Mouse (Mus musculus): ENCODE results near the gene Ubn1. TPM values are rescaled to one million over a fixed set of nuclear protein-coding genes. Genes with fewer than 3 reads are reported as not detected.
A peak's percentile ranks its signal among the peaks of the same experiment; 100 is the strongest.

Gene Ubn1
- polyA plus RNA-seq, 1 experiment from 2014 or later: 7.6 TPM

- Histone ChIP-seq H3K4me3 (ENCODE audit: low read depth, low read length) (peak overlapping the region; percentile 98), H3K4me1 (ENCODE audit: control insufficient read depth, low read depth, low read length) (peaks cover 18% of the 10 kb centered on the region), H3K9me3 (replicated peaks; ENCODE audit: control insufficient read depth, low read length) (no peaks in the 10 kb centered on the region), H3K4me2 (ENCODE audit: low read depth, low read length) (peak overlapping the region; percentile 90), H3K27ac (ENCODE audit: low read length) (peak overlapping the region; percentile 99), H3K9ac (ENCODE audit: low read depth, low read length) (peak overlapping the region; percentile 98), H3K36me3 (ENCODE audit: control insufficient read depth, insufficient read depth) (peaks cover 25% of the 10 kb centered on the region), H3K27me3 (ENCODE audit: control insufficient read depth, insufficient read depth, low read depth, low read length) (no peaks in the 10 kb centered on the region)
- peak; percentile 59 for ATAC-seq (ENCODE audit: low read depth)
- WGBS (ENCODE audit: insufficient replicate concordance): under 1% methylated on average over 77 of the region's 78 CpGs
These were observed 624 bp downstream of the Ubn1 start for GRCm38 (mm10) chr16:5050251-5051110.

DNA sequence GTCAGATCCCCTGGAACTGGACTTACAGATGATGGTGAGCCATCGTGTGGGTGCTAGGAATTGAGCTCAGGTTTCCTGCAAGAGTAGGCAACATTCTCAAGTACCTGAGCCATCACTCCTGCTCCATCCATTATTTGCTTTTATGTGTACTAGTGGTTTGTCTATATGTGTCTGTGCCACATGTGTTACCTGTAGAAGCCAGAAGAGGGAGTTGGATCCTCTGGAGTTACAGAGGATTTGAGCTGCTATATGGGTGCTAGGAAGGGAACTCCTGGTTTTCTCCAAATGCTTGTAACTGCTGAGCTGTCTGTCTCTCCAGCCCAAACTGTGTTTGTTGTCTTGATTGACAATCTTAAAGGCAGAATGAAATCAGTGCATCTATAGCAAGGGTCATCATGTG, 8.3 kb downstream of the Ubn1 start:
- no peak overlapping the region for H3K9ac ChIP-seq (ENCODE audit: low read depth, low read length)
- 0 out of 2 replicates have a peak, but pooled peaks have one; percentile 30 for ATAC-seq (ENCODE audit: low read depth)
- H3K4me1 ChIP-seq (ENCODE audit: control insufficient read depth, low read depth, low read length): no peaks in the 10 kb centered on the region; the same call in 1 of the 2 replicates
- H3K4me2 ChIP-seq (ENCODE audit: low read depth, low read length): no peak overlapping the region
- no peak overlapping the region for H3K4me3 ChIP-seq (ENCODE audit: low read depth, low read length)
- peaks cover 39% of the 10 kb centered on the region for H3K36me3 ChIP-seq (ENCODE audit: control insufficient read depth, insufficient read depth)
- H3K27ac ChIP-seq (ENCODE audit: low read length): no peak overlapping the region
- 71% methylated on average over 1 of the region's 1 CpGs for WGBS (ENCODE audit: insufficient replicate concordance)
- H3K27me3 ChIP-seq (ENCODE audit: control insufficient read depth, insufficient read depth, low read depth, low read length): no peaks in the 10 kb centered on the region
- no peaks in the 10 kb centered on the region for H3K9me3 ChIP-seq (replicated peaks; ENCODE audit: control insufficient read depth, low read length)

DNA sequence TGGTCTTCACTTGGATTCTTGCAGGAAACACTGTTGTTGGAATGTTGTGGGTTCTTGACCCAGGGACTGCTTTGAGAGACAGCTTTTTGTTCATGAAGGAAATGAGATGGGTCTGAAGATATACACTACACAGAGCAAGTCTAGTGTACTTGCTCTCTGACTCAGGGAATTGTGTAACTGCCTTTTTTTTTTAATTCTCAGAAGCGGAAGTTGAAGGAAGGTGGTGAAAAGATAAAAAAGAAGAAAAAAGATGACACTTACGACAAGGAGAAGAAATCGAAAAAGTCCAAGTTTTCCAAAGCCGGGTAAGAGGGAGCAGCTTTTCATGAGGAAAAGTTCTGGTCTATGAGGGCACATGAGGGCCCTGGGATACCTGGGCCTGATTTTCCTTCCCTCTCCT, 13.6 kb downstream of the Ubn1 start:
- H3K9ac ChIP-seq (ENCODE audit: low read depth, low read length): no peak overlapping the region
- H3K27ac ChIP-seq (ENCODE audit: low read length): no peak overlapping the region
- WGBS (ENCODE audit: insufficient replicate concordance): 70% methylated on average over 4 of the region's 4 CpGs
- no peaks in the 10 kb centered on the region for H3K27me3 ChIP-seq (ENCODE audit: control insufficient read depth, insufficient read depth, low read depth, low read length)
- no peak overlapping the region for H3K4me3 ChIP-seq (ENCODE audit: low read depth, low read length)
- H3K36me3 ChIP-seq (ENCODE audit: control insufficient read depth, insufficient read depth): peaks cover 39% of the 10 kb centered on the region
- no peaks in the 10 kb centered on the region for H3K4me1 ChIP-seq (ENCODE audit: control insufficient read depth, low read depth, low read length)
- no peaks in the 10 kb centered on the region for H3K9me3 ChIP-seq (replicated peaks; ENCODE audit: control insufficient read depth, low read length)
- ATAC-seq (ENCODE audit: low read depth): no peak
- H3K4me2 ChIP-seq (ENCODE audit: low read depth, low read length): no peak overlapping the region

- Histone ChIP-seq H3K9me3 (replicated peaks; ENCODE audit: control insufficient read depth, low read length) (no peaks in the 10 kb centered on the region), H3K27ac (ENCODE audit: low read length) (no peak overlapping the region), H3K27me3 (ENCODE audit: control insufficient read depth, insufficient read depth, low read depth, low read length) (no peaks in the 10 kb centered on the region), H3K9ac (ENCODE audit: low read depth, low read length) (no peak overlapping the region), H3K36me3 (ENCODE audit: control insufficient read depth, insufficient read depth) (peaks cover 58% of the 10 kb centered on the region), H3K4me1 (ENCODE audit: control insufficient read depth, low read depth, low read length) (no peaks in the 10 kb centered on the region), H3K4me3 (ENCODE audit: low read depth, low read length) (no peak overlapping the region), H3K4me2 (ENCODE audit: low read depth, low read length) (no peak overlapping the region)
- ATAC-seq (ENCODE audit: low read depth): no peak
- 84% methylated on average over 3 of the region's 3 CpGs for WGBS (ENCODE audit: insufficient replicate concordance)
These were observed 20.5 kb downstream of the Ubn1 start for GRCm38 (mm10) chr16:5070321-5070720.

DNA sequence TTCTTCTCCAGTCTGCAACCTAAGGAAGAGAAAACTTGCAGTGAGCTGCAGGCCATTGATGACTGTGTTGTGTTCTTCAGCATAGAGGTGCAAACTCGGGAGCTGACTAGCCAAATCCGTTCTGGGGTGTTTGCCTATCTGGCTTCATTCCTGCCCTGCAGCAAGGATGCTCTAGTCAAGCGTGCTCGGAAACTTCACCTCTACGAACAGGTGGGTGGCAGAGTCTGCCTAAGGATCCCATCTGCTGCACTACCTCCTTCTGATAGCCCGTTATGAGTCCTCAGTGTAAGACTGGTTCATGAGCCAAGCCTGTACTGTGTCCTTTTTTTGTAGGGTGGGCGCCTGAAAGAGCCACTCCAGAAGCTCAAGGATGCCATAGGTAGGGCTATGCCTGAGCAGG, 22.1 kb downstream of the Ubn1 start:
- Histone ChIP-seq H3K36me3 (ENCODE audit: control insufficient read depth, insufficient read depth) (peaks cover 64% of the 10 kb centered on the region), H3K4me3 (ENCODE audit: low read depth, low read length) (no peak overlapping the region), H3K27me3 (ENCODE audit: control insufficient read depth, insufficient read depth, low read depth, low read length) (no peaks in the 10 kb centered on the region), H3K9me3 (replicated peaks; ENCODE audit: control insufficient read depth, low read length) (no peaks in the 10 kb centered on the region), H3K4me2 (ENCODE audit: low read depth, low read length) (no peak overlapping the region), H3K27ac (ENCODE audit: low read length) (no peak overlapping the region), H3K4me1 (ENCODE audit: control insufficient read depth, low read depth, low read length) (no peaks in the 10 kb centered on the region), H3K9ac (ENCODE audit: low read depth, low read length) (no peak overlapping the region)
- ATAC-seq (ENCODE audit: low read depth): no peak
- WGBS (ENCODE audit: insufficient replicate concordance): 81% methylated on average over 7 of the region's 7 CpGs

DNA sequence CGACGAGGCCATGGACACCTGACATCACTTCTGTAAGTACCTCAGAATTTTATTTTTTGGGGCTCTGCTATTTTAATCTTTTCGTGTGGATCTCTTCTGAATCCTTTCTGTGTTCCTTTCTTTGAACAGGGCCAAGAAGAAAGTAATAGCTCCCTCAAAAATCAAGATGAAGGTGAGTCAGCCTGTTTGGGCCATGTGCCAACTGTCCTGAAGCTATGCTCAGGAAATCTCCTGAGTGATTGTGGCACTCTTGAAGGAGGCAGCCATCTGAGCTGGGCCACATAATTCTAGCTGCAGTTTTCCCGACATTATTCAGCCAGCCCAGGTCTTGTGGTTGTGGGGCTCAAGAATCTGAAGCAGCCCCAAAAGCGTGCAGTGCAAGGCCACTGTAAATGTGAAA, 24.5 kb downstream of the Ubn1 start:
- H3K9me3 ChIP-seq (replicated peaks; ENCODE audit: control insufficient read depth, low read length): no peaks in the 10 kb centered on the region
- H3K4me3 ChIP-seq (ENCODE audit: low read depth, low read length): no peak overlapping the region
- no peaks in the 10 kb centered on the region for H3K4me1 ChIP-seq (ENCODE audit: control insufficient read depth, low read depth, low read length)
- no peak overlapping the region for H3K9ac ChIP-seq (ENCODE audit: low read depth, low read length)
- WGBS (ENCODE audit: insufficient replicate concordance): 79% methylated on average over 5 of the region's 5 CpGs
- H3K36me3 ChIP-seq (ENCODE audit: control insufficient read depth, insufficient read depth): peaks cover 78% of the 10 kb centered on the region
- no peak overlapping the region for H3K27ac ChIP-seq (ENCODE audit: low read length)
- H3K27me3 ChIP-seq (ENCODE audit: control insufficient read depth, insufficient read depth, low read depth, low read length): no peaks in the 10 kb centered on the region
- ATAC-seq (ENCODE audit: low read depth): no peak
- no peak overlapping the region for H3K4me2 ChIP-seq (ENCODE audit: low read depth, low read length)

DNA sequence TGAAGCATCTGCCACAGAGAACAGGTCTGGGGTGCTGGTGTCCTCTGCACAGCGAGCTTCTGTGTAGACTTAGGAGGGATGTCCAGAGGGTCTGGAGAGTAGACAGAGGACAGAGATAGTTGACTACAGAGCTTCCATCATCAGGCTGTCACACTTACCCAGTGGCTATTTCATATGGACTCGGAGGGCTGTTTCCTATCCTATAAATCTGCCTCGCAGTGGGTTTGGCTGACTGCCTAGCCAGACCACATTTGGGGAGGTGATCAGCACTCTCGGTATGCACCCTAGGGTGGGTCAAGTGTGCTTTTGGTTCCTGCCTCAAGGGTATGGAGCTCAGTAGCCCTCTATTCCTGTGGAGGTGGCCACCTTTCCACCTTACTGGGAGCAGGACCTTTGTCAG, 35.3 kb downstream of the Ubn1 start:
- H3K4me1 ChIP-seq (ENCODE audit: control insufficient read depth, low read depth, low read length): no peaks in the 10 kb centered on the region
- peaks cover 29% of the 10 kb centered on the region for H3K36me3 ChIP-seq (ENCODE audit: control insufficient read depth, insufficient read depth)
- H3K4me2 ChIP-seq (ENCODE audit: low read depth, low read length): no peak overlapping the region
- no peaks in the 10 kb centered on the region for H3K27me3 ChIP-seq (ENCODE audit: control insufficient read depth, insufficient read depth, low read depth, low read length)
- no peaks in the 10 kb centered on the region for H3K9me3 ChIP-seq (replicated peaks; ENCODE audit: control insufficient read depth, low read length)
- no peak for ATAC-seq (ENCODE audit: low read depth)
- H3K9ac ChIP-seq (ENCODE audit: low read depth, low read length): no peak overlapping the region
- H3K4me3 ChIP-seq (ENCODE audit: low read depth, low read length): no peak overlapping the region
- H3K27ac ChIP-seq (ENCODE audit: low read length): no peak overlapping the region
- WGBS (ENCODE audit: insufficient replicate concordance): 83% methylated on average over 4 of the region's 4 CpGs

DNA sequence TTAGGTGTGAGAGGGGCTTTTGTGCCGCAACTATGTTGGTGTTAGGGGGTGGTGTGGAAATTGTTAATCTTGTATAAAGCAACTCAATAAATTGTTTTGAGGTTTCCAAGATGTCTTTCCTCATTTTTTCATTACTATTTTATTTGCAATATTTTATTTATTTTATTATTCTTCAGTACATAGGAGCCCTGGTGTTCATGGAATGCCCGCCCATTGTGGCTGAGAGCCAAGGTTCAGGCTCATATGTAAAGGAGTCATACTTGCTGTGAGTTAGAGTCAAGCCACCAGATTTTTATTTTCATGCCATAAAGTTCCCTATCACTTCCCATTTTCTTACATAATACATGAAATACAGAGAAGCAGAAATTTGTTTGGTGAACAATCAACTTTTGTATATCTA, 36.3 kb downstream of the Ubn1 start:
- Histone ChIP-seq H3K4me1 (ENCODE audit: control insufficient read depth, low read depth, low read length) (no peaks in the 10 kb centered on the region), H3K27me3 (ENCODE audit: control insufficient read depth, insufficient read depth, low read depth, low read length) (no peaks in the 10 kb centered on the region), H3K27ac (ENCODE audit: low read length) (no peak overlapping the region), H3K9me3 (replicated peaks; ENCODE audit: control insufficient read depth, low read length) (no peaks in the 10 kb centered on the region), H3K9ac (ENCODE audit: low read depth, low read length) (no peak overlapping the region), H3K4me2 (ENCODE audit: low read depth, low read length) (no peak overlapping the region), H3K36me3 (ENCODE audit: control insufficient read depth, insufficient read depth) (peaks cover 28% of the 10 kb centered on the region), H3K4me3 (ENCODE audit: low read depth, low read length) (no peak overlapping the region)
- WGBS (ENCODE audit: insufficient replicate concordance): 88% methylated on average over 2 of the region's 2 CpGs
- no peak for ATAC-seq (ENCODE audit: low read depth)

GRCm38 (mm10) chr16:5089021-5089420, 39.2 kb downstream of the Ubn1 start:
- no peak overlapping the region for H3K4me2 ChIP-seq (ENCODE audit: low read depth, low read length)
- no peaks in the 10 kb centered on the region for H3K27me3 ChIP-seq (ENCODE audit: control insufficient read depth, insufficient read depth, low read depth, low read length)
- H3K36me3 ChIP-seq (ENCODE audit: control insufficient read depth, insufficient read depth): peaks cover 10% of the 10 kb centered on the region
- H3K4me3 ChIP-seq (ENCODE audit: low read depth, low read length): no peak overlapping the region
- H3K9ac ChIP-seq (ENCODE audit: low read depth, low read length): no peak overlapping the region
- no peak for ATAC-seq (ENCODE audit: low read depth)
- no peak overlapping the region for H3K27ac ChIP-seq (ENCODE audit: low read length)
- 63% methylated on average over 10 of the region's 10 CpGs for WGBS (ENCODE audit: insufficient replicate concordance)
- H3K9me3 ChIP-seq (replicated peaks; ENCODE audit: control insufficient read depth, low read length): no peaks in the 10 kb centered on the region
- H3K4me1 ChIP-seq (ENCODE audit: control insufficient read depth, low read depth, low read length): no peaks in the 10 kb centered on the region
